Comparison of ENCODE assay signal across 11 mouse cellular contexts in genomic region chr2:153134237-153134636, GRCm38 (mm10). TPM values are rescaled to one million over a fixed set of nuclear protein-coding genes. Genes with fewer than 3 reads are reported as not detected.
A peak's percentile ranks its signal among the peaks of the same experiment; 100 is the strongest.
DNase-seq lines count a peak whose midpoint lies in the region; ATAC-seq and TF ChIP-seq lines count a peak whose summit lies in the region.
"Had no signal": no experiment of that assay in that cellular context is flagged by ENCODE, and none has a peak within 500 bp of the region (broad histone marks: within the 10 kb centered on the region; RNA-seq: fewer than 3 reads in every experiment).

No protein-coding gene starts in this region.

- peak; percentile 15 for DNase-seq in hindbrain, embryonic 11.5 days (ENCODE audit: low spot score)
- DNase-seq in midbrain, postnatal 0 days (ENCODE audit: low spot score), result no peak
- DNase-seq in embryonic facial prominence, embryonic 11.5 days (ENCODE audit: low spot score), result peak; percentile 44
- DNase-seq in stomach, postnatal 0 days (ENCODE audit: low spot score), result peak; percentile 53
- DNase-seq in gastrocnemius, adult 18-20 months (ENCODE audit: low spot score), result no peak
- no peak for DNase-seq in spleen, postnatal 4 days (ENCODE audit: low spot score in 2 of 2)
- DNase-seq: gastrocnemius, postnatal 25 days; right cerebral cortex, adult 18-20 months had no signal

- no peak overlapping the region for H3K4me3 ChIP-seq in hindbrain, embryonic 11.5 days (ENCODE audit: low read depth, low read length)
- H3K4me3 ChIP-seq in hindbrain, embryonic 12.5 days, result no peak overlapping the region
- no peak overlapping the region for H3K4me3 ChIP-seq in midbrain, postnatal 0 days (ENCODE audit: low read depth, low read length)
- no peak overlapping the region for H3K4me3 ChIP-seq in midbrain, embryonic 16.5 days (ENCODE audit: low read depth, low read length)
- no peak overlapping the region for H3K4me3 ChIP-seq in embryonic facial prominence, embryonic 11.5 days (ENCODE audit: low read depth, low read length)
- H3K4me3 ChIP-seq in stomach, postnatal 0 days (ENCODE audit: low read depth, low read length), result no peak overlapping the region

- H3K27me3 ChIP-seq in hindbrain, embryonic 11.5 days (ENCODE audit: control insufficient read depth, insufficient read depth, low read length), result no peaks in the 10 kb centered on the region
- no peaks in the 10 kb centered on the region for H3K27me3 ChIP-seq in hindbrain, embryonic 12.5 days
- no peaks in the 10 kb centered on the region for H3K27me3 ChIP-seq in midbrain, postnatal 0 days (ENCODE audit: insufficient read depth, low read length)
- no peaks in the 10 kb centered on the region; the same call in 1 of the 2 replicates for H3K27me3 ChIP-seq in midbrain, embryonic 16.5 days (ENCODE audit: control insufficient read depth, insufficient read depth, low read depth, low read length)
- H3K27me3 ChIP-seq in embryonic facial prominence, embryonic 11.5 days (ENCODE audit: control insufficient read depth, insufficient read depth, low read length), result no peaks in the 10 kb centered on the region
- no peaks in the 10 kb centered on the region for H3K27me3 ChIP-seq in stomach, postnatal 0 days (ENCODE audit: control insufficient read depth, insufficient read depth, low read length)

- H3K36me3 ChIP-seq in hindbrain, embryonic 11.5 days (ENCODE audit: control insufficient read depth, insufficient read depth, low read length), result no peaks in the 10 kb centered on the region
- no peaks in the 10 kb centered on the region for H3K36me3 ChIP-seq in hindbrain, embryonic 12.5 days
- H3K36me3 ChIP-seq in midbrain, postnatal 0 days (ENCODE audit: insufficient read depth, low read length), result no peaks in the 10 kb centered on the region
- no peaks in the 10 kb centered on the region for H3K36me3 ChIP-seq in midbrain, embryonic 16.5 days (ENCODE audit: control insufficient read depth, insufficient read depth, low read length)
- H3K36me3 ChIP-seq in embryonic facial prominence, embryonic 11.5 days (replicated peaks; ENCODE audit: control insufficient read depth, insufficient read depth, low read depth, low read length), result no peaks in the 10 kb centered on the region
- no peaks in the 10 kb centered on the region for H3K36me3 ChIP-seq in stomach, postnatal 0 days (ENCODE audit: control insufficient read depth, insufficient read depth, low read length)

- no peaks in the 10 kb centered on the region for H3K9me3 ChIP-seq in hindbrain, embryonic 11.5 days (ENCODE audit: control insufficient read depth, low read length)
- no peaks in the 10 kb centered on the region for H3K9me3 ChIP-seq in hindbrain, embryonic 12.5 days (replicated peaks)
- no peaks in the 10 kb centered on the region for H3K9me3 ChIP-seq in midbrain, postnatal 0 days (ENCODE audit: low read length)
- H3K9me3 ChIP-seq in midbrain, embryonic 16.5 days (replicated peaks; ENCODE audit: control insufficient read depth, low read length, poor library complexity, severe bottlenecking), result no peaks in the 10 kb centered on the region
- no peaks in the 10 kb centered on the region for H3K9me3 ChIP-seq in embryonic facial prominence, embryonic 11.5 days (replicated peaks; ENCODE audit: control insufficient read depth, low read length)
- no peaks in the 10 kb centered on the region for H3K9me3 ChIP-seq in stomach, postnatal 0 days (ENCODE audit: control insufficient read depth, low read length)

- H3K9ac ChIP-seq in hindbrain, embryonic 11.5 days (ENCODE audit: low read depth, low read length), result no peak overlapping the region
- H3K9ac ChIP-seq in hindbrain, embryonic 12.5 days, result no peak overlapping the region
- no peak overlapping the region for H3K9ac ChIP-seq in midbrain, postnatal 0 days (replicated peaks; ENCODE audit: low read length, poor library complexity, severe bottlenecking)
- H3K9ac ChIP-seq in midbrain, embryonic 16.5 days (ENCODE audit: low read depth, low read length), result no peak overlapping the region
- H3K9ac ChIP-seq in embryonic facial prominence, embryonic 11.5 days (replicated peaks; ENCODE audit: low read length), result no peak overlapping the region
- no peak overlapping the region for H3K9ac ChIP-seq in stomach, postnatal 0 days (ENCODE audit: low read length)

- H3K4me2 ChIP-seq in hindbrain, embryonic 11.5 days (replicated peaks; ENCODE audit: low read depth, low read length), result no peak overlapping the region
- no peak overlapping the region for H3K4me2 ChIP-seq in hindbrain, embryonic 12.5 days (replicated peaks)
- no peak overlapping the region for H3K4me2 ChIP-seq in midbrain, postnatal 0 days (ENCODE audit: low read depth, low read length, poor library complexity, severe bottlenecking)
- no peak overlapping the region for H3K4me2 ChIP-seq in midbrain, embryonic 16.5 days (ENCODE audit: low read length)
- no peak overlapping the region for H3K4me2 ChIP-seq in embryonic facial prominence, embryonic 11.5 days (ENCODE audit: low read depth, low read length)
- no peak overlapping the region for H3K4me2 ChIP-seq in stomach, postnatal 0 days (replicated peaks; ENCODE audit: low read depth)

- 39% methylated on average over 5 of the region's 5 CpGs for WGBS in hindbrain, embryonic 11.5 days
- WGBS in hindbrain, embryonic 12.5 days, result 36% methylated on average over 5 of the region's 5 CpGs
- 40% methylated on average over 5 of the region's 5 CpGs for WGBS in midbrain, postnatal 0 days
- WGBS in midbrain, embryonic 16.5 days, result 40% methylated on average over 5 of the region's 5 CpGs
- WGBS in embryonic facial prominence, embryonic 11.5 days, result 37% methylated on average over 5 of the region's 5 CpGs
- 37% methylated on average over 5 of the region's 5 CpGs for WGBS in stomach, postnatal 0 days

- no peaks in the 10 kb centered on the region for H3K4me1 ChIP-seq in hindbrain, embryonic 11.5 days (replicated peaks; ENCODE audit: control insufficient read depth, insufficient read depth, low read length)
- H3K4me1 ChIP-seq in hindbrain, embryonic 12.5 days, result no peaks in the 10 kb centered on the region
- no peaks in the 10 kb centered on the region for H3K4me1 ChIP-seq in midbrain, postnatal 0 days (ENCODE audit: insufficient read depth, low read length)
- H3K4me1 ChIP-seq in midbrain, embryonic 16.5 days (ENCODE audit: control insufficient read depth, insufficient read depth, low read length), result no peaks in the 10 kb centered on the region
- no peaks in the 10 kb centered on the region for H3K4me1 ChIP-seq in embryonic facial prominence, embryonic 11.5 days (ENCODE audit: control insufficient read depth, insufficient read depth, low read length)
- H3K4me1 ChIP-seq in stomach, postnatal 0 days (replicated peaks; ENCODE audit: control insufficient read depth, insufficient read depth), result no peaks in the 10 kb centered on the region

- TF ChIP-seq EP300 in stomach, postnatal 0 days (optimal IDR thresholded peaks at IDR 0.05), result no peak

- no peak for ATAC-seq in hindbrain, embryonic 11.5 days (ENCODE audit: low FRiP score)
- no peak for ATAC-seq in hindbrain, embryonic 12.5 days (ENCODE audit: low FRiP score)
- ATAC-seq in midbrain, postnatal 0 days (ENCODE audit: low FRiP score), result no peak
- ATAC-seq in midbrain, embryonic 16.5 days, result no peak
- no peak for ATAC-seq in embryonic facial prominence, embryonic 11.5 days (replicated peaks; ENCODE audit: insufficient number of reproducible peaks, low FRiP score, low TSS enrichment, low read depth)
- ATAC-seq in stomach, postnatal 0 days (ENCODE audit: low FRiP score, low TSS enrichment), result no peak
- ATAC-seq: hindbrain, embryonic 16.5 days had no signal

- H3K27ac ChIP-seq in hindbrain, embryonic 11.5 days (ENCODE audit: low read depth, low read length), result no peak overlapping the region
- no peak overlapping the region for H3K27ac ChIP-seq in hindbrain, embryonic 12.5 days
- no peak overlapping the region for H3K27ac ChIP-seq in midbrain, postnatal 0 days (ENCODE audit: low read depth, low read length)
- H3K27ac ChIP-seq in midbrain, embryonic 16.5 days (ENCODE audit: low read length), result no peak overlapping the region
- H3K27ac ChIP-seq in embryonic facial prominence, embryonic 11.5 days (replicated peaks; ENCODE audit: low read depth, low read length), result no peak overlapping the region
- no peak overlapping the region for H3K27ac ChIP-seq in stomach, postnatal 0 days (replicated peaks)

- TF ChIP-seq CTCF in midbrain, postnatal 0 days (IDR thresholded peaks at IDR 0.05), result peak; percentile 40; the same call in 1 of the 2 replicates
- TF ChIP-seq CTCF in stomach, postnatal 0 days (IDR thresholded peaks at IDR 0.05; ENCODE audit: low read depth), result peak; percentile 63

RNA-seq across cellular contexts. Expression of gene Hck, which starts 26.0 kb away (rescaled TPM):
- polyA plus RNA-seq in hindbrain, embryonic 11.5 days (2014; fragmentation: Nextera tagmentation; extraction: Ambion mirVana), result 2.0 and 2.4 TPM in 2 replicates
- 2.9 and 3.5 TPM in 2 replicates for polyA plus RNA-seq in hindbrain, embryonic 12.5 days (2016; fragmentation: Nextera tagmentation; extraction: Ambion mirVana)
- total RNA-seq in midbrain, postnatal 0 days (2014; rRNA removed), result 11.7 and 13.7 TPM in 2 replicates
- 8.7 and 9.6 TPM in 2 replicates for polyA plus RNA-seq in midbrain, postnatal 0 days (2015; fragmentation: Nextera tagmentation; extraction: Ambion mirVana)
- polyA plus RNA-seq in midbrain, embryonic 16.5 days (2015; fragmentation: Nextera tagmentation; extraction: Ambion mirVana), result 3.4 and 4.9 TPM in 2 replicates
- 1.8 TPM in 2 replicates for polyA plus RNA-seq in embryonic facial prominence, embryonic 11.5 days (2014; fragmentation: Nextera tagmentation; extraction: Ambion mirVana)
- polyA plus RNA-seq in stomach, postnatal 0 days (2015; fragmentation: Nextera tagmentation; extraction: Ambion mirVana), result 3.2 and 3.6 TPM in 2 replicates
- total RNA-seq in gastrocnemius, adult 18-20 months (2021), result under 1 TPM; 0.18 to 0.28 TPM

RNA-seq across cellular contexts. Expression of gene Tm9sf4, which starts 26.9 kb away (rescaled TPM):
- 77.9 and 82.9 TPM in 2 replicates for polyA plus RNA-seq in hindbrain, embryonic 11.5 days (2014; fragmentation: Nextera tagmentation; extraction: Ambion mirVana)
- 83.9 and 84.7 TPM in 2 replicates for polyA plus RNA-seq in hindbrain, embryonic 12.5 days (2016; fragmentation: Nextera tagmentation; extraction: Ambion mirVana)
- 61.9 and 64.5 TPM in 2 replicates for total RNA-seq in midbrain, postnatal 0 days (2014; rRNA removed)
- 72.2 and 84.2 TPM in 2 replicates for polyA plus RNA-seq in midbrain, postnatal 0 days (2015; fragmentation: Nextera tagmentation; extraction: Ambion mirVana)
- polyA plus RNA-seq in midbrain, embryonic 16.5 days (2015; fragmentation: Nextera tagmentation; extraction: Ambion mirVana), result 84.4 and 85.8 TPM in 2 replicates
- 82.2 and 84.0 TPM in 2 replicates for polyA plus RNA-seq in embryonic facial prominence, embryonic 11.5 days (2014; fragmentation: Nextera tagmentation; extraction: Ambion mirVana)
- 44.0 and 45.6 TPM in 2 replicates for polyA plus RNA-seq in stomach, postnatal 0 days (2015; fragmentation: Nextera tagmentation; extraction: Ambion mirVana)
- 10 to 100 TPM; 27.0 to 30.3 TPM for total RNA-seq in gastrocnemius, adult 18-20 months (2021)

Comparison
In these comparisons a context has a peak if more than half of its experiments do, and no peak if none do; other contexts are left out.
1. DNase-seq: peak in hindbrain, embryonic 11.5 days (single experiment), embryonic facial prominence, embryonic 11.5 days (single experiment) and stomach, postnatal 0 days (single experiment); none in midbrain, postnatal 0 days (single experiment), gastrocnemius, adult 18-20 months (single experiment) and spleen, postnatal 4 days (0 of 2).